8 mouse cellular contexts compared by ENCODE assay signal in genomic region chr19:4497263-4497973, GRCm38 (mm10). TPM values are rescaled to one million over a fixed set of nuclear protein-coding genes. Genes with fewer than 3 reads are reported as not detected.
DNase-seq lines count a peak whose midpoint lies in the region; ATAC-seq lines count a peak whose summit lies in the region.

No protein-coding gene starts in this region.

- H3K9ac ChIP-seq in hindbrain, embryonic 14.5 days = no peak overlapping the region

- H3K36me3 ChIP-seq in hindbrain, embryonic 14.5 days (replicated peaks; ENCODE audit: control insufficient read depth, insufficient read depth) = no peaks in the 10 kb centered on the region

- H3K9me3 ChIP-seq in hindbrain, embryonic 14.5 days (ENCODE audit: control insufficient read depth, low read length) = no peaks in the 10 kb centered on the region

- no peak overlapping the region for H3K4me3 ChIP-seq in hindbrain, embryonic 14.5 days (replicated peaks; ENCODE audit: low read length)

- ATAC-seq in hindbrain, embryonic 14.5 days (ENCODE audit: low FRiP score) = peak; percentile 64; the same call in 1 of the 2 replicates
- peak; percentile 59 for ATAC-seq in megakaryocyte, adult 5-6 weeks (ENCODE audit: poor library complexity, severe bottlenecking)

- no peak overlapping the region for H3K4me2 ChIP-seq in hindbrain, embryonic 14.5 days (replicated peaks)

- H3K27ac ChIP-seq in hindbrain, embryonic 14.5 days = no peak overlapping the region

- no peaks in the 10 kb centered on the region for H3K27me3 ChIP-seq in hindbrain, embryonic 14.5 days (ENCODE audit: control insufficient read depth, insufficient read depth, low read length)

- H3K4me1 ChIP-seq in hindbrain, embryonic 14.5 days (replicated peaks; ENCODE audit: control insufficient read depth, insufficient read depth, low read length) = 0 out of 2 replicates have a peak, but pooled peaks cover 3% of the 10 kb centered on the region

- WGBS in hindbrain, embryonic 14.5 days = 6% methylated on average over 4 of the region's 4 CpGs

- DNase-seq in T-cell, adult 2 months (ENCODE audit: low spot score) = peak; percentile 54
- DNase-seq in cerebellum, adult 9-11 months = peak; percentile 77
- peak; percentile 87 for DNase-seq in forelimb bud, embryonic 11.5 days (ENCODE audit: low read depth, low spot score)
- DNase-seq in hindbrain, embryonic 14.5 days (ENCODE audit: low spot score) = peak; percentile 83
- peak; percentile 68 to 74 for DNase-seq in layer of hippocampus, postnatal 36 days
- DNase-seq in right cerebral cortex, postnatal 14 days = peak; percentile 78
- DNase-seq in yolk sac, embryonic 10.5 days (ENCODE audit: low spot score) = peak; percentile 85

RNA-seq across cellular contexts. Expression of gene 2010003K11Rik, which starts 1.0 kb away (rescaled TPM):
- polyA plus RNA-seq in hindbrain, embryonic 14.5 days (2014; fragmentation: Nextera tagmentation; extraction: Ambion mirVana) = not detected in 2 replicates
- total RNA-seq in layer of hippocampus, postnatal 36 days (2021) = not detected
- not detected in 2 replicates for total RNA-seq in megakaryocyte, adult 5-6 weeks (2015)
- total RNA-seq in megakaryocyte, adult 5-6 weeks (2017) = not detected in 2 replicates

RNA-seq across cellular contexts. Expression of gene Pcx, which starts 12.9 kb away (rescaled TPM):
- 27.5 and 31.3 TPM in 2 replicates for polyA plus RNA-seq in hindbrain, embryonic 14.5 days (2014; fragmentation: Nextera tagmentation; extraction: Ambion mirVana)
- 10 to 100 TPM; 56.1 to 61.9 TPM for total RNA-seq in layer of hippocampus, postnatal 36 days (2021)
- total RNA-seq in megakaryocyte, adult 5-6 weeks (2015) = 0.22 and 0.64 TPM in 2 replicates
- 0.62 and 0.69 TPM in 2 replicates for total RNA-seq in megakaryocyte, adult 5-6 weeks (2017)

RNA-seq across cellular contexts. Expression of gene Syt12, which starts 20.2 kb away (rescaled TPM):
- 4.1 and 5.9 TPM in 2 replicates for polyA plus RNA-seq in hindbrain, embryonic 14.5 days (2014; fragmentation: Nextera tagmentation; extraction: Ambion mirVana)
- total RNA-seq in layer of hippocampus, postnatal 36 days (2021) = 10 to 100 TPM; 26.1 to 30.0 TPM
- total RNA-seq in megakaryocyte, adult 5-6 weeks (2015) = not detected in 2 replicates
- total RNA-seq in megakaryocyte, adult 5-6 weeks (2017) = not detected in 2 replicates

RNA-seq across cellular contexts. Expression of gene Rhod, which starts 58.2 kb away (rescaled TPM):
- 5.8 and 7.2 TPM in 2 replicates for polyA plus RNA-seq in hindbrain, embryonic 14.5 days (2014; fragmentation: Nextera tagmentation; extraction: Ambion mirVana)
- total RNA-seq in layer of hippocampus, postnatal 36 days (2021) = 1 to 10 TPM in 1 of 2 experiments, under 1 TPM in 1; 0.35 to 1.3 TPM
- not detected in 2 replicates for total RNA-seq in megakaryocyte, adult 5-6 weeks (2015)
- not detected in 2 replicates for total RNA-seq in megakaryocyte, adult 5-6 weeks (2017)

Comparison
In these comparisons a context has a peak if more than half of its experiments do, and no peak if none do; other contexts are left out.
1. RNA of gene Pcx, which starts 12.9 kb away (total RNA-seq): 56.1 to 61.9 TPM in layer of hippocampus, postnatal 36 days; 0.22 to 0.69 TPM in megakaryocyte, adult 5-6 weeks; every median in the first group is over 10 times any median in the second.
2. RNA of gene Syt12, which starts 20.2 kb away (total RNA-seq): 26.1 to 30.0 TPM in layer of hippocampus, postnatal 36 days; not detected in megakaryocyte, adult 5-6 weeks; every median in the first group is over 10 times any median in the second.
3. Peak in every context shown above with its lines, with median percentiles within 50 percentile points of each other: DNase-seq.